Mouse (Mus musculus) kidney, embryonic 16.5 days (tissue): ENCODE results near the gene Atp6v0a4. TPM values are rescaled to one million over a fixed set of nuclear protein-coding genes. Genes with fewer than 3 reads are reported as not detected.

ENCODE experiments used
- ATAC-seq: fragments of 200-750 bp; cut with Nextera tagmentation; 2 replicates; pipeline ENCODE4 v1.8.0; 2017; ENCODE audit warnings: moderate TSS enrichment; ENCODE audit not compliant: low FRiP score, low TSS enrichment
- H3K27ac ChIP-seq: fragments of 300-500 bp; sonication (generic); 2 replicates; pipeline ENCODE4 v1.5.1; 2014; ENCODE audit warnings: low read length
- H3K27me3 ChIP-seq: fragments of 300-500 bp; sonication (generic); 2 replicates; pipeline ENCODE4 v1.6.1; 2014; ENCODE audit warnings: low read length, control low read depth, mixed read lengths; ENCODE audit not compliant: insufficient read depth
- H3K36me3 ChIP-seq: fragments of 300-500 bp; sonication (generic); 2 replicates; pipeline ENCODE4 v1.6.1; 2014; ENCODE audit warnings: low read length, control low read depth, mixed read lengths; ENCODE audit not compliant: insufficient read depth
- H3K4me1 ChIP-seq: fragments of 300-500 bp; sonication (generic); 2 replicates; pipeline ENCODE4 v1.6.1; 2014; ENCODE audit warnings: low read length, control low read depth, mixed read lengths; ENCODE audit not compliant: insufficient read depth
- H3K4me2 ChIP-seq: fragments of 300-500 bp; sonication (generic); replicated peaks from 2 replicates; pipeline ENCODE4 v1.6.1; 2014; ENCODE audit warnings: low read depth, low read length
- H3K4me3 ChIP-seq: fragments of 300-500 bp; sonication (generic); 2 replicates; pipeline ENCODE4 v1.5.1; 2014; ENCODE audit warnings: mild to moderate bottlenecking, low read length
- H3K9ac ChIP-seq: fragments of 300-500 bp; sonication (generic); replicated peaks from 2 replicates; pipeline ENCODE4 v1.6.1; 2014; ENCODE audit warnings: low read length
- H3K9me3 ChIP-seq: fragments of 300-500 bp; sonication (generic); 2 replicates; pipeline ENCODE4 v1.6.1; 2016; ENCODE audit warnings: low read length, control low read depth
- WGBS: fragments of 180-500 bp; shearing (Covaris S2); extraction: QIAGEN DNeasy Blood & Tissue Kit; methylation state at CpG from one replicate; pipeline ENCODE4 v1.1.7; 2014; 5-methylcytosine and 5-hydroxymethylcytosine counted together
- polyA plus RNA-seq: library from polyadenylated mRNA; unstranded; fragments of >200 nt; fragmentation: Nextera tagmentation; extraction: Ambion mirVana; gene quantifications from 2 replicates; pipeline ENCODE4 v1.2.1, GENCODE M21; 2015

Gene Atp6v0a4
- polyA plus RNA-seq, 1 experiment from 2014 or later = 28.9 TPM

- Histone ChIP-seq H3K27me3 (no peaks in the 10 kb centered on the region), H3K4me3 (no peak overlapping the region), H3K4me2 (no peak overlapping the region), H3K4me1 (no peaks in the 10 kb centered on the region), H3K9ac (no peak overlapping the region), H3K9me3 (no peaks in the 10 kb centered on the region), H3K27ac (no peak overlapping the region), H3K36me3 (peaks cover 30% of the 10 kb centered on the region)
- WGBS = 85% methylated on average over 11 of the region's 11 CpGs
- ATAC-seq = no peak
Measured at GRCm38 (mm10) chr6:38152305-38152704, 27.9 kb upstream of the Atp6v0a4 start.

GRCm38 (mm10) chr6:38149483-38149882, 25.1 kb upstream of the Atp6v0a4 start:
- Histone ChIP-seq H3K4me3 (no peak overlapping the region), H3K4me2 (no peak overlapping the region), H3K36me3 (peaks cover 31% of the 10 kb centered on the region), H3K4me1 (peaks cover 20% of the 10 kb centered on the region), H3K27ac (no peak overlapping the region), H3K9ac (no peak overlapping the region), H3K27me3 (no peaks in the 10 kb centered on the region), H3K9me3 (no peaks in the 10 kb centered on the region)
- no peak for ATAC-seq
- 92% methylated on average over 19 of the region's 19 CpGs for WGBS

DNA sequence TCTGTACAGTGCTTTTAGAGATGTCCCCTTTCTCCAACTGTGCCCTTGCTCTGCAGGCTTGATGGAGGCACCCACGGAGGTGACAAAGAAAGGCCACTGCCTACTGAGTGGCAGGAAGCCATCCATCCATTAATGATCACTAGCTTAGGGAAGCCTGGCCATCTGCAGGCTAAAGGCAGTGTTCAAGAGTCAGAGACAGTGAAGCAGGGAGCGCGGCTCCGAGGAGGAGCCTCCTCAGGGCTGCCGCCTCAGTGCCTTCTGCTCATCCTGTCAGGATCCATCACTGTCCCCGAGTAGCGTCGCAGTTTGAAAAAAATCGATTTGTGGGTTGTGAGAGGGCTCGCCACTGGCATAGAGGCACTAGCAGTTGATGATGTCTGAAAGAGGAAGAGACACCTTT, 24.2 kb upstream of the Atp6v0a4 start:
- H3K9ac ChIP-seq = no peak overlapping the region
- H3K9me3 ChIP-seq = no peaks in the 10 kb centered on the region
- ATAC-seq = no peak
- H3K4me3 ChIP-seq = no peak overlapping the region
- H3K4me2 ChIP-seq = no peak overlapping the region
- H3K4me1 ChIP-seq = peaks cover 28% of the 10 kb centered on the region
- WGBS = 85% methylated on average over 10 of the region's 10 CpGs
- no peaks in the 10 kb centered on the region for H3K27me3 ChIP-seq
- H3K36me3 ChIP-seq = peaks cover 28% of the 10 kb centered on the region
- no peak overlapping the region for H3K27ac ChIP-seq

DNA sequence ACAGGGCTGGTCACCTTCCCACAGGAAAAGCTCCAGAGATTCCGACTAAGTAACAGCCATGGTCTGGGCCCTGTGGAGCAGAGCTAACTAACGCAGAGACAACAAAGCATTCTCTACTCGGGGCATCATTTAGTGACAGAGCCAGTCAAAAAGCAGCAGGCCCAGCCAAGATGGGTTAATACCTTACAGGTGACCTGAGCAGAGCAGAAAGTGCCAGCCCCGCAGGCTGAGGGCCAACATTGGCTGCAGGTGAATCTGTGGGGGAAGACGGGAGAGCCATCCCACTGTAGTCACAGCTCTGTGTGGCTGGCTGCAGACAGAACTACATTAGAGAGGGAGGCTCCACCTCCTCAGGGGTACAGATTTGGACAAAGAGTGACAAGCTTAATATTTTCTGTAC, 22.9 kb upstream of the Atp6v0a4 start:
- Histone ChIP-seq H3K9ac (0 out of 2 replicates have a peak overlapping the region, but pooled peaks have one; percentile 14), H3K4me3 (no peak overlapping the region), H3K9me3 (no peaks in the 10 kb centered on the region), H3K4me1 (peaks cover 32% of the 10 kb centered on the region), H3K4me2 (no peak overlapping the region), H3K27me3 (no peaks in the 10 kb centered on the region), H3K36me3 (peaks cover 25% of the 10 kb centered on the region), H3K27ac (no peak overlapping the region)
- 76% methylated on average over 5 of the region's 5 CpGs for WGBS
- ATAC-seq = no peak

- H3K9ac ChIP-seq = no peak overlapping the region
- H3K4me1 ChIP-seq = peaks cover 32% of the 10 kb centered on the region
- H3K27ac ChIP-seq = peak overlapping the region; percentile 92
- ATAC-seq = no peak
- H3K4me3 ChIP-seq = no peak overlapping the region
- no peaks in the 10 kb centered on the region for H3K27me3 ChIP-seq
- peaks cover 25% of the 10 kb centered on the region for H3K36me3 ChIP-seq
- WGBS = 59% methylated on average over 8 of the region's 8 CpGs
- H3K9me3 ChIP-seq = no peaks in the 10 kb centered on the region
- no peak overlapping the region for H3K4me2 ChIP-seq
Measured at GRCm38 (mm10) chr6:38145463-38146065, 21.2 kb upstream of the Atp6v0a4 start.

GRCm38 (mm10) chr6:38144161-38144998, 20.0 kb upstream of the Atp6v0a4 start:
- Histone ChIP-seq H3K9ac (no peak overlapping the region), H3K4me2 (peak overlapping the region; percentile 36), H3K9me3 (no peaks in the 10 kb centered on the region), H3K27ac (peak overlapping the region; percentile 92), H3K36me3 (peaks cover 22% of the 10 kb centered on the region), H3K27me3 (no peaks in the 10 kb centered on the region), H3K4me1 (peaks cover 32% of the 10 kb centered on the region), H3K4me3 (no peak overlapping the region)
- ATAC-seq = peak; percentile 73
- 20% methylated on average over 9 of the region's 9 CpGs for WGBS

GRCm38 (mm10) chr6:38140402-38140801, 16.0 kb upstream of the Atp6v0a4 start:
- Histone ChIP-seq H3K4me3 (no peak overlapping the region), H3K36me3 (peaks cover 8% of the 10 kb centered on the region), H3K4me2 (no peak overlapping the region), H3K27ac (peak overlapping the region; percentile 8; the same call in 1 of the 2 replicates), H3K4me1 (peaks cover 22% of the 10 kb centered on the region), H3K9ac (no peak overlapping the region), H3K9me3 (no peaks in the 10 kb centered on the region), H3K27me3 (no peaks in the 10 kb centered on the region)
- WGBS = 87% methylated on average over 9 of the region's 9 CpGs
- no peak for ATAC-seq

GRCm38 (mm10) chr6:38139086-38139485, 14.7 kb upstream of the Atp6v0a4 start:
- Histone ChIP-seq H3K27me3 (no peaks in the 10 kb centered on the region), H3K4me1 (peaks cover 8% of the 10 kb centered on the region), H3K4me3 (no peak overlapping the region), H3K9ac (no peak overlapping the region), H3K27ac (no peak overlapping the region), H3K9me3 (no peaks in the 10 kb centered on the region), H3K36me3 (peaks cover 18% of the 10 kb centered on the region), H3K4me2 (no peak overlapping the region)
- no peak for ATAC-seq
- WGBS = 85% methylated on average over 3 of the region's 3 CpGs

DNA sequence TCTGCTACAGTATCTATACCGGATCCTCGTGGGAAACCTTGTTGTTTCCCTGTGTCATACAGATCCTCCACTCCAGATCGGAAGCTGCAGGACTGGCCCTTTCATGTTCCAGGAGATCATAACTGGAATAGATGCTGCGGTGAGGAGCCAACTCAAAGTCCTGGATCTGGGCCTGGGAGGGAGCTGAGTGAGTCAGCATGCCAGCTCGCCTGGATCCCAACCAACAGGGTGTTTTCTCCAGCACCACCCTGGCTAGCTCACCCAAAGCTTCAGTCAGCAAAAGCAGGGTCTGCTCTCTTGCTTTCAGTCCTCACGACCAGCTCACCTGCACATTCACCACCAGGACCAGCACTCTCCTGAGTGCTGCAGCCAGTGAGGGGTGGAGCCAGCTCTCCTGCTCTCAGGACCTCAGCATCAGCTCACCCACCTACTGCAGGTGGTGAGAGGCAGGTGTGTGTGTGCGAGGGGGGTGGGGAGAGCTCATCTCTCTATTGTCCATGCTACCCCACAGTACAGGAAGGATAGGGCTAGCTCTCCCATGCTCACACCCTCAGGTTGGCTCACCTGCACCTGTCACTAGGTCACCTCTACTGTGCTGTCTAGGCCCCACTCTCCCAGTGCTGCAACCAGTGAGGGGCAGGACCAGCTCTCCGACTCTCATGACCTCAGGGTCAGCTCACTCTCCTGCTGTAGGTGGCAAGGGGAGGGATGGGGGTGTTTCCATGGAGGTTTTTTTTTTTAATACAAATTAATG, 10.6 kb upstream of the Atp6v0a4 start:
- peak; percentile 35; the same call in 1 of the 2 replicates for ATAC-seq
- peaks cover 6% of the 10 kb centered on the region; the same call in 1 of the 2 replicates for H3K9me3 ChIP-seq
- no peaks in the 10 kb centered on the region for H3K27me3 ChIP-seq
- 91% methylated on average over 8 of the region's 8 CpGs for WGBS
- H3K4me1 ChIP-seq = no peaks in the 10 kb centered on the region
- H3K36me3 ChIP-seq = peaks cover 26% of the 10 kb centered on the region
- H3K9ac ChIP-seq = no peak overlapping the region
- no peak overlapping the region for H3K4me3 ChIP-seq
- H3K4me2 ChIP-seq = no peak overlapping the region
- H3K27ac ChIP-seq = no peak overlapping the region
